Mouse (Mus musculus) c-Kit-positive CD71-positive TER-119-negative erythroid progenitor cells, embryonic 14.5 days (primary cell): ENCODE measurements around the gene Zfp708.
"Not testable (repeated sequence)": the region's sequence is repeated elsewhere in the genome, so short reads cannot be mapped to it uniquely, and the experiment has no call there.

ENCODE experiments used
- DNase-seq: peaks from one replicate; pipeline ENCODE4 v3.0.0-alpha.2; 2013; ENCODE audit warnings: low read depth

Zfp708 gene

DNA sequence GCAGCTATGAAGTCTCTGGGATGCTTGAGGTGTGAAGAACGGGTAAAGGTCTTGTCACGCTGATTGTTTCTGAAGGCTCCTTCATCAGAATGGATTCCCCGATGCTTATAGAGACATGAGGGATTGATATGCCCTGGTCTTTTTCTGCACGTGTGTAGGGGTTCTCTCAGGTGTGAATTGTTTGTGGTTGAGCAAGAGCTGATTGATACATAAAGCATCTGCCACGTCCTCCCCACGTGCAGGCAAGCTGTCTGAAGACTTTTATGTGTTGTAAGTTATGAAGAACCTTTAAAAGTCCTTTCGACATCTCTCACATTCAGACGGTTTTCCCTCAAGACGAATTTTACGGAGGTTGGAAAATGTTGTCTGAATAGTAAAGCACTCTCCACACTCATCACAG lies at the start of gene Zfp708:
Gene Zfp708, minus strand, starts transcription at position 101 of the 400 bp plus-strand sequence.
- no peak for DNase-seq

DNA sequence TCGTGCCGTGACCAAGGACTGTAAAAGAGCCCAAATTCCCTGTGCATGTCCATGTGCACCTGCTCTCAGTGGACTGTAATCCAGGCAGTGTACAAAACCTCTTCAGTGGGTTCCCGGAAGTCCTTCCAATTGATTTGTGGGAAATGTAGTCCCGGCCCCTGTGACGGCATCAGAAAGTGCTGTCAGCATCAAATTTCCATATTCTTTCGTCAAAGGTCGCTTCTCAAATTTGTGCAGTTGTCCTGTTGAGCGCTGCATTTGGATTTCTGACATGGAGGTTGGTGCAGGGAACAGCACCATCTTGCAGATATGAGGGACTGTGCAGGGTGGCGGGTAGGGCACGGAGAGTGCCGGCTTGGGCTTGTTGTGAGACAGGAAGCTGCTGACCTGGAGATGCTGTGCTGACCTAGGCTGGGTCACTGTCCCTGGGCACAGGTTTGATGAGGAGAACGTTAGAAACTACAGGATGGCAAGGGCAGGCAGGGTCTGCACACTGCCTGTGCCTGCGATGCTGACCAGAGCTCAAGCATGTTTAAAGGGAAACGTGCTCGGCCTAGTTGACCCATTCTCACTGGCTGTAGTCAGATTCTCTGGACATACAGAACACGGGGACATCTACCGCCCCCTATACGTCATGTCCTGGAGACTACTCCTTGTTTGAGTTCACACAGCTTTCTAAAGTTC lies 30.4 kb upstream of the Zfp708 start:
- peak; percentile 66 for DNase-seq

DNA sequence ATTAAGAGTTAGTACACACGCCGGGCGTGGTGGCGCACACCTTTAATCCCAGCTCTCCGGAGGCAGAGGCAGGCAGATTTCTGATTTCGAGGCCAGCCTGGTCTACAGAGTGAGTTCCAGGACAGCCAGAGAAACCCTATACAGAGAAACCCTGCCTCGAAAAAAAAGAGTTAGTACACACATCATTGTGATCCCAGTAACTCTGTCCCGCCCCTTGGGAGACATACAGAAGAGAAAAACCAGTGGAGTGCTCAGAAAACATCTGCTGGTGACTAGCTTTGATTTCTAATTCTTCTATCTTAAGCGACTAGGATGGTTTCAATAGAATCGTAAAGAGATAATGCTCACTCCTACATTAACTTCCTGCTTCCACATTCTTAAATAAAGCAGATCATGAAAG lies 29.7 kb upstream of the Zfp708 start:
- DNase-seq: not testable (repeated sequence)

DNA sequence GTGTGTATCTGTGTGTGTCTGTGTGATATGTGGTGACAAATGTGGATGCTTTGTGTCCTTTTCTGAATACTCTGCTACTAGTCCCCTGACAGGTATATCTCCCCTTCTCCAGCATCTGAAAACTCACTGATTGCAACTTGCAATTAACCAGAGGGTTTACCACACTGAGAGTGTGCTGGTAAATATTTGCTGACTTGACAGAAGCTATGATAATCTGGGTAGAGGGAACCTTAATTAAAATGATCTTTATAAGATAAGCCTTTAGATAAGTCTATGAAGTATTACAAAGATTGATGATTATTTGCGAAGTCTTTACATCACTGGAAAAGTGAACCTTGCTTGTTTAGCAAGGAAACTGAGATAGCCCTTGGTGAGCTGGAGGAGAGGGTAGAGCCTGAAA lies 26.7 kb upstream of the Zfp708 start:
- no peak for DNase-seq

DNA sequence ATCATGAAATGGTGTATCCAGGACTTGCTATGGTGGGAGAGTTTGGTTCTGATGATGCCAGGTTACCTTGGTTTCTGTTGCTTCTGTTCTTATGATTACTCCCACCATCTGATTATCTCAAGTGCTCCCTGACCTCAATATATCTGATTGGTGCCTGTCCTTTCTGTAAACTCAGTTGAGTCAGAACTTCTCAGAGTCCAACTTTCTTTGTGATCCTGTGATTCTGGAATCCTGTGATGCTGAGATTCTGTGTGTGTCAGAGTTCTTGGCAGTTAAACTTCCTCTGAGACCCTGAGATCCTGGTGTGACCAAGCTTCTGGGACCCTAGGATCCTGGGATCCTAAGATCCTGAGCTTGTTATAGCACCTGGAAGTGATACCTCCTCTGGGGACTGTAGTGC lies 23.6 kb upstream of the Zfp708 start, which contains the start of gene Zfp759:
Gene Zfp759, plus strand, starts transcription at position 301 of the 400 bp plus-strand sequence.
- not testable (repeated sequence) for DNase-seq

DNA sequence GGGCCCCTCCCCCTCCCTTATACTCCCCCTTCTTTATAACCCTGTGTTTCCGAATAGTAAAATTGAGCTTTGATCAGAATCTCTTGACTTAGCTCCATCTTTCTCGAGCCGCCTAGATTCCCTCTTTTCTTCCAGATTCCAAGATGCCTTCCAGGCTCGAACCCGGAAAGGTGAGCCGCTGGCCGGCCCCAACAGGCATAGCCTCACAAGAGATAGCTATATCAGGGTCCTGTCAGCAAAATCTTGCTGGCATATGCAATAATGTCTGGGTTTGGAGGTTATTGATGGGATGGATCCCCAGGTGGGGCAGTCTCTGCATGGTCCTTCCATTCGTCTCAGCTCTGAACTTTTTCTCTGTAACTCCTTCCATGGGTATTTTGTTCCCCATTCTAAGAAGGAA lies 18.4 kb upstream of the Zfp708 start, which contains the start of gene Rslcan18:
Gene Rslcan18, minus strand, starts transcription at position 101 of the 400 bp plus-strand sequence.
- not testable (repeated sequence) for DNase-seq

DNA sequence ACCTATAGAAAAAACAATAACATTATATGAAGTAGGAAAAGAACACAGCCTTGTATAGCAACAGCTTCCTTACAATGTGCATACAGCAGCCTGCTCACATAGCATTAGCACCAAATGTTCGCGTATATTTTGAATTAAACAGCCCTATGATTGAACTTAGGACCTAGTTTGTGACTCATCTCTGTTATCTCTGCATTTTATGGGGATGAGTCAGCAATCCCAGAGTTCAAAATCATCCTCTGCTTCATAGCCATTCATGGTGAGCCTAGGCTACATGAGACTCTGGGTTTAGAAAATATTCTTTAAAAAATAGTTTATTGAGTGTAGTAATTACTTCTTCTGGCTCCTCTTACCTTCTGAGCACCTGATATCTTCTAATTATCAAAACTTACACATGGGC lies 15.5 kb upstream of the Zfp708 start:
- no peak for DNase-seq

DNA sequence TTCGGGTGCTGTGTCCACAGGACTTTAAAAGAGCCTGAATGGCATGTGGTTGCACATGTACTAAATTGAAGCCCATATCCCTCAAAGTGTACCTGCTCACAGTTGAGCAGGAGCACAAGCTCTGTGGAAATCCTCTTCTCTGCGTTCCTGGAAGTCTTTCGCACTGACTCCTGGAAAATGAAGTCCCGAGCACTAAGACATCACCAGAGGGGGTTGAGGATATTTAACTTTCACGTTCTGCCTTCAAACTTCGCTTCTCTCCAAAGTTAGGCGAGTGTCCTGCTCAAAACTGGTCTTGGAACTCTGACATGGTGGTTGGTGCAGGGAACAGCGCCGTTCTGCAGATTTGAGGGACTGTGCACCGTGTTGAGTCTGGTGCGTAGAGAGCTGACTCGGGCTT lies 14.3 kb upstream of the Zfp708 start:
- no peak for DNase-seq

DNA sequence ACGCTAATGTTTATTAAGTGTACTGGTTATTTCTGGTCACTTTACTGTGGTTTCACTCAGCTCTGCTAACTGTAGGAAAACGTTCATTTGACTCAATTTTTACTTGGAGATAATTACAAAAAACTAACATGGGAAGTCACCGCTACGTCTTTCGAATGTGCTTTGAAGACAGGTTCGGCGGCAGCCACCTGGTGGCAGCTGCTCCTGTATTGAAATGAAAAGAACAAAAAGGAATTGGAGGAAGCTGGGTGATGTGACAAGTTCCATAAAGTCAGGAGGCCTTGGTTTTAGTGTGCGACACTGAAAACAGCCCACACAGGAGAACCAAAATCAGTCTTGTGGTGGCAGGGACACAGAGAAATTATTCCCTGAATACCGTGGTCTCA lies 11.0 kb upstream of the Zfp708 start:
- DNase-seq: no peak

DNA sequence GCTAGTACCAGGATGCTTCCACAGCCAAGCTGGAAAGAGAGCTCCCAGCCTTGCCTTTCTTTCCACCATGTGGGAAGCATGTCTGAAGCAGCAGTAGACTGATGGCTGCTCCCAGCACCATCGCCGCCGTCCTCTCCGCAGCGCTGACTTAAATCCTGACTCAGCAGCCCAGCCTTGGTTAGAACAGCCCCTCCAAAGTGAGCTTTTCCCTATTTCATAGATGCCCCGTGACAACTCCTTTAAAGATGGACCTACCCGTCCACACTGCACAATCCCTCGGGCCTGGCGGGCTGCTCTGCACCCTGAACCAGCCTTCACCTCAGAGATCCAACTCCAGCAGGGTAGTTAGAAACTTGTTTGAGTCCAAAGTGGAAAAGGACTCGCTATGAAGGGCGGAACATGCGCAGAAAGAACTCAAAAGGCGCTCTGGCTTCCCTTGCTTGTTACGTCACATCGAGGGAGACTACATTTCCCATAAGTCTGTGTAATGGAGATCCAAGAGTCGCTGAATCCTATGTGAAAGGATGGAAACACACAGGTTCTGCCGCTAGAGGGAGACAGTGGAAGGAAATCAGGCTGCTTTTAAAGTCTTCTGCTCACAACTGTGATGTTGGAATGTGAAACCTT lies 10.5 kb upstream of the Zfp708 start, which contains the start of gene Gm28557:
Gene Gm28557, minus strand, starts transcription at position 411 of the 627 bp plus-strand sequence.
- peak; percentile 97 for DNase-seq

DNA sequence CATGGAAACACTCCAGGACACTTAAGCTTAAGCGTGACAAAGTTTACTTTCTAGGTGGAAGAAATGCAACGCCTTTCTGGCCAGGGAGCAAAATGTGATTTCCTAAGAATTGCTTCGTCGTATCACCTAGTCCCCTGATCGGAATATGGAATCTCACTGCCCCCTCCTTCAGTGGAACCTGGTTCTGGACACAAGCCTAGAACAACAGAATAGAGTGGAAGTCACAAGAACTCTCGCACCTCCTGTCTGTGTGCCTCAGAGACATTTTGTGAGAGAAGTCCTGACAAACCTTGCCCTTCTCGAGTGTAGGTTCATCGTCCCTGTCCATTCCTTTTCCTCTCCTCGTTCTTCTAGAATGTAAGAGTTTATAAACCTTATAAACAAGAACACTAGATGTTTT lies 9.9 kb upstream of the Zfp708 start:
- DNase-seq: no peak

DNA sequence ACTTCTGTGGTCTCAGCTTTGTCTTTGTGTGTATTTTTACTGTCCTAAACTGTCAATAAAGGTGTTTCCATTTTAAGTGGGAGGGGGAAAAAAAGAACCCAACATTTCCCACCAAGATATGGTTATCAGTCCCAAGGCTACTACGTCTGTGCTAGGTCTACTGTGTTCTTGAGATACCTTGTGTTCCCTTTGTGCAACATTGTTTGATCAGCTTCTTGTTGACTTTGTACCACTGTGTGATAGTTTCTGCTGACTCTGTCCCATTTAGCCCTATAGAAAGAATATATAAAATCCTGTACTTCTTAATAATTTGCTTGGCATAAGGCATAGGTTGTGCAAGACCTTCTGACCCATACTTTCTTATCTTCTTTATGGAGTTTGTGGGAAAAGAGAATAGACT lies 7.6 kb downstream of the Zfp708 start:
- DNase-seq: no peak

DNA sequence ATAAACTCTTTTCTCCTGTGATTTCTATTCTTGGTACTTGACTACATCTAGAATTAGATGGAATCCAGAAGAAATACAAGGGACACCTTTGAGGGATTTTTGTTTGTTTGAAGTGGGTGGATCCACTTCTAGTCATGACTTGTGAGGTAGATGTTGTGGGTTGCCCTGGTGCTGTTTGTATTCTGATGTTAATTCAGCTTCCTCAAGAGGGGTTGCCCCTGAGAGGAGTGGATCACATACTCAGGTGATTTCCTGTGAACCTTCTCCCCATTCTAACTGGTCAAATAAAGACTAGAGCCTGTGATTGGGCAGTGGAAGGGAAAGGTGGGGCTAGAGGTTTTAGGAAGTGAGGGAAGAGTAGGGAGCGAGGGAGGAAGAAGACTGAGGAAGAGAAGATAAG lies 15.8 kb downstream of the Zfp708 start:
- DNase-seq: no peak

DNA sequence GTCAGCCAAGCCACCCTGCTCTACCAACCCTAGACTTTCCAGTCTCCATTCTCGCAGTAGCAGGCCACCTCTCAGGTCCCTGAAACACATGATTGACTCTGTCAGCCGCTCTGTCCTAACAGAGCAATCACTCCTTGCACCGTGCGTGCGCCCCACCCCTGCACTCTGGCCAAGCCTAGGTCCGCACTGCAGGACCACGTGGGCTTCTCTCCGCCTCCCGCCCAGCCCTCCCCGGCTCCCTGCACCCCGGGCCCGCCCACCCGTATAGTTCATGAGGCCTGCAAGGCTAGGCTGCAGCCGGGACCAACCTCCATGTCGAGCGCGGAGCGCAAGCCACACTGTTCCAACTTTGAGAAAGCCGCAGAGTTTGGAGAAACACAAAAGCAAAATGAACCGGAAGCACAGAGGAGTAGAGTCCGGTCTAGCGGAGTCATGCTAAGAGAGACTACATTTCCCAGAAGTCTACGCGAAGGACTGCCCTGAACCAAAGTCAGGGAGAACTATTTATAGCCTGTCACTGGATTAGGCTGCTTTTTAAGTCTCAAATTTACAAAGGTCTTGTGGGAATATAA lies 16.5 kb downstream of the Zfp708 start:
- peak; percentile 53 for DNase-seq

DNA sequence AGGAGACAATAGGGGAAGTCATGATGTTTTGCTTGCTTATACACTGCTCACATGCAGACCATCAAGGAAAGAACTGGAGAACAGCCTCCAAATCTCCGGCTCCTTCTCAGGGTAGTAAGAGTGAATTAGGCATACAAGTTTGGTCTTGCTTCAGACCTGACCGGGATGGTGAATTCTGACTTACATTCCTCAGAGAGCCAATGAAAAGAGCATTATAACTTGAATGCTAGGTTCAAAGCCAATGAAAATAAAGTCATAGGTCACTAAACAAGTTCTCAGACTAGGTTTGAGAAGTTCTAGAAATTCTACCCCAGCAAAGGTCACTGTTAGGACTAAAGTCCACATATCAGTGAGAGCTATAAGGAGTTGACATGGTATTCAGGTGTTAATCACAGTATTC lies 20.5 kb downstream of the Zfp708 start:
- no peak for DNase-seq

DNA sequence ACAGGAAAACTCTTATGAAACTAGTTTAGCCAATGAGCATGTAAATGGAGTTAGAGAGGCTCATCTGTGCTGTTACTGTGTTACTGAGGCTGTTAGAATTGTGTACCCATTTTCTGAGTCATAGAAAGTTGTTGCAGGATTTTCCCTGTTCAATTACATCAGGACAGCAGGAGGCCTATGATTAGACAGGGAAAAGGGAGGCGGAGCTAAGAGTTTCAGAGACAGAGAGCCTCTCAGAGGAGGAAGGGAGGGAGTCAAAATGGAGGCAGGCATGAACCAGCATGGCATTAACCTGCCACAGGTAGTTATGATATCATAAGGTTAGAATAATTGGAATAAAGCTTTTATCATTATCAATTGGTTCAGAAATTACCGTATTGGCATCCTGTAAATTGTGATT lies 25.0 kb downstream of the Zfp708 start:
- no peak for DNase-seq

DNA sequence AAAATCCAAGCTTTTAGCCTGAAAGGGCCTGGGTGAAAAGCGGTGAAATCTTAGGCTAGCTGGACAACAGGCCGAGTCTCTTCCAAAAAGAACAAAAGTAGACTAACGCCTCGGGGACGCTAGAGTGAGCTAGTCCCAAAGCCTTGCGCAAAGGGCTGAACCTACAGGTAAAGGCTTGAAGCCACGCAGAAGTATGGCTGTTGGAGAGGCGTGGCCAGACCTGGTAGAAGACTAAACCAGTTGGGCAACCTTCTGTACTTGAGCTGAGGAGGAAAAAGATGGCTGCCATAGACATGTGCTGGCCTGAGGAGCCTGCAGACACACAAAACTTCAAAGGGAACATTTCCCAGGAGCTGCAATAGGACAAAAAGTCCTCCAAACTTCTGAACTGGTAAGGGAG lies 32.4 kb downstream of the Zfp708 start:
- no peak for DNase-seq

DNA sequence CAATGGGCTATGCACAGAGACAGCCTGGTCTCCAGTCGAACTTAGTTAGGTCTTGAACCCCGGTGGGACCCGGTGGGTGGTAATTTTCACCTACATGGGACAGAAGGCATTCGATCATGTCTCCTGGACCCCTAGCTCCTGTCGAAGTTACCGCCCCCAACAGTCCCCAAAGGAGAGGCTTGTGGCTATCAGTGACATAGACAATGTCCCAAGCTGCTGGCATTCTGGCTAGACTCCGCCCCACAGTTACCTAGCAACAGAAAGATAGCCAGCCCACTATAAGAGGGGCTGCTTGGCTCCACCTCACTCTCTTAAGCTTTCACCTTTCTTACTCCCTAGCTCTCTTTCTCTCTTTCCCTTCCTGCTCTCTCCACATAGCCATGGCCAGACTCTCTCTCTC lies 35.3 kb downstream of the Zfp708 start:
- no peak for DNase-seq

DNA sequence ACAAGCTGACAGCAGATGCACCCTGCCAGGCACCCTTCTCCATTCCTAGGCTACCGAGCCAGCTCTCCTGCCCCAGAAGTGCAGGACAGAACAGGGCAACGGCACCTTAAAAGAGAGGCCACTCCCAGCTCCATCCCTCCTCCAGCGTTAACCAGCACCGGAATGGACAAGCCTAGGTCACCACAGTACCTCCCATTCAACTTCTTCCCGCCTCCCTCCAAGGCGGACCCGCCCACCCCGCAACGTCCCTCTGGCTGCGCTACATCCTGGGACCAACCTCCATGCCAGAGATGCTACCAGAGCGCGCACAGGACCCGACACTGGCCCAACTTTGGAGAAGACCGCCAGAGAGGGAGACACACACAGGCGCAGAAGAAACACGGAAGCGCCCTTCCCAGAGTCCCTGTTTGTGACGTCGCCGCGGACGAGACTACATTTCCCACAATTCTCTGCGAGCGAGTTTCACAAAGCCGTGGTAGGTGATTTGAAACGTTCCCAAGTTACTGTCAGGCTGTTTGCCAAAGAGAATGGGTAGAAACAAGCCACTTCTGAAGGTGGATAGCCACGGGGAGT lies 36.9 kb downstream of the Zfp708 start, which contains the start of gene Zfp712:
Gene Zfp712, minus strand, starts transcription at position 385 of the 573 bp plus-strand sequence.
- peak; percentile 92 for DNase-seq

DNA sequence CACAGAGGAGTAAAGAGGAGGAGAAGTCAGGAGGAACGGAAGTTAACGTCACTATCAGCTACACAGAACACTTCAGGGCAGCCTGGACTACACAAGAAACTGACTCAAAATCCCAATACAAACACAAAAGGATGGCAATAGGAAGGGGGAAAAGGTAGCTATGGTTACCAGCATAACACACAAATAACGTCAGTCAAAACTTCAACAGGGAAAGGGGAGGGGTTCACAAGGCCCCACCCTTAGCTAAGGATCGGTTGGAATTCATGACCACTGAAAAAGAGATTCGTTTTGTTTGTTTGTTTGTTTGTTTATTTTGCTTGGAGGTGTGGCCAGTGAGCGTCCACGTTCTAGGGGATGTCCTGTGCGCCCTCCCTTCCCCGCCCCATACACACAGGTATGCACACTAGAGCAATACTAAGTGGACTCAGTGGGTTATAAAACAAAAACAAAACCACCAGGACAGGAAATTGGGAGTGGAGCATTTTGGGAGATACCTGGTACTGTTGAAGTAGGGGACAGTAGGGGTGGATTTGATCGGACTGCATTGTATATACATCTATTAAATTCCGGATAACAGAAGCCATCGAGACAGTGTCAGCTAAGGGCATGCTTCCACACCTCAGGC lies 37.5 kb downstream of the Zfp708 start:
- DNase-seq: no peak
